Mouse (Mus musculus) ovary, adult 18-20 months (tissue): ENCODE results near the gene Il12rb1.

ENCODE experiments used
- DNase-seq: peaks from one replicate; pipeline ENCODE4 v3.0.0; 2022; ENCODE audit warnings: low spot score, mixed read lengths

The Il12rb1 gene

DNA sequence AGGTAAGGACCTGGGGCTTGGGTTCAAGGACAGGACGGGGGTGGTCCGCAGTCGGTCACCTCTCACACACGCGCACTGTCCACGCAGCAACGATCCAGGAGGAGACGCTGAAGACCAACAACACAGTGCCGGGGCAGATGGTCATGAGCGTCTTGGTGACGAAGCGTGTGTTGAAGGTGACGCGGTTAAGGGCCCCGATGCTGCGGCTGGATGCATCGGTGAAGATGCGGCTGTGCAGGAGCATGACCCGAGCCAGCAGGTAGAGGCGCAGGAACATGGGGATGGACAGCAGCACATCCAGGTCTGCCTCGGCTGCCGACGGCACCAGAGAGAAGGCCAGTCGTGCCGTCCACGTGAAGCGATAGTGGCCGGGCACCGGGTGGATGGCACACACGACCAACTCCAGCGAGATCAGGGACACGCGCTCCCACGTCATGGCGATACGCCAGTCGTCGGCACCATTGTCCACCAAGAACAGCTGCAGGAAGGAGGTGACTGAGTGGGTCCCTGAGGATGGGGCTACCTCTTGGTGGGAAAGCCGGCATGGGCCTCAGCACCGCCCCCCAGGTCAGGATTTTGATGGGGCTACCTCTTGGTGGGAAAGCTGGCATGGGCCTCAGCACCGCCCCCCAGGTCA, 44.5 kb downstream of the Il12rb1 start:
- DNase-seq: no peak

DNA sequence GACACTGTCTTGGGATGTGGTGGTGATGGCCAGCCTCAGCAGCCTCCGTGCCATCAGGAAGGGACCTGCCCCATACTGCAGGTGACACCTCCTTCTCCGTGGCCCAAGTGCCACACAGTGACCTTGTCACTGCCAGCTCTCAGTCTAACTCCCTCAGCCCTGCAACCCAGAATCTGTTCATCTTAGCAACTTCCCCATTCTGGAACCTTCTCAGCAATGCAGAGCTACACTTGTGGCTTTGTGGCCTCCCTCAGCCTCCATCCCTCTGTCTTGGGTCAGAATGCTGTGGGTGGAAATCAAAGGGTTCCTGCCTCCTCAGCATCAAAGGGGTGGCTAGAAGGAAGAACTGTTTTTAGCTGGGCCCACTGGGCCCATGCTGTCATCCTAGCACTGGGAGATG, 45.6 kb downstream of the Il12rb1 start:
- no peak for DNase-seq

DNA sequence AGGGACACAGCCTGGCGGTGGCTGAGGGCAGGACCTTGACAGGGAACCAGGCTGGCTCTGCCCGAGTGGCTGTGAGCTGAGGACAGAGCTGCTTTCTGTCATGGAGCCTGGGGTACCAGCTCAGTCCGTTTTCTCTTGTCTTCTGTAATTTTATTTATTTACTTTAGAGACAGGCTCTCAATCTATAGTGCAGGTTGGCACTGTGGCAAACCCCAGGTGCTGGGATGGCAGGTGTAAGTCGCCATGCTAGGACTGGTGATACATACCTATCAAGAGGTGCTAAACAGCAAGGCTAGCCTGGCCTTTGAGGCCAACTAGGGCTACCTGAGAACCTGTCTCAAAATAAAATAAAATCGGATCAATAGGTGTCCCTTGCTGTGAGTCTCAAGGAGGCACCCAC, 47.8 kb downstream of the Il12rb1 start:
- DNase-seq: no peak

DNA sequence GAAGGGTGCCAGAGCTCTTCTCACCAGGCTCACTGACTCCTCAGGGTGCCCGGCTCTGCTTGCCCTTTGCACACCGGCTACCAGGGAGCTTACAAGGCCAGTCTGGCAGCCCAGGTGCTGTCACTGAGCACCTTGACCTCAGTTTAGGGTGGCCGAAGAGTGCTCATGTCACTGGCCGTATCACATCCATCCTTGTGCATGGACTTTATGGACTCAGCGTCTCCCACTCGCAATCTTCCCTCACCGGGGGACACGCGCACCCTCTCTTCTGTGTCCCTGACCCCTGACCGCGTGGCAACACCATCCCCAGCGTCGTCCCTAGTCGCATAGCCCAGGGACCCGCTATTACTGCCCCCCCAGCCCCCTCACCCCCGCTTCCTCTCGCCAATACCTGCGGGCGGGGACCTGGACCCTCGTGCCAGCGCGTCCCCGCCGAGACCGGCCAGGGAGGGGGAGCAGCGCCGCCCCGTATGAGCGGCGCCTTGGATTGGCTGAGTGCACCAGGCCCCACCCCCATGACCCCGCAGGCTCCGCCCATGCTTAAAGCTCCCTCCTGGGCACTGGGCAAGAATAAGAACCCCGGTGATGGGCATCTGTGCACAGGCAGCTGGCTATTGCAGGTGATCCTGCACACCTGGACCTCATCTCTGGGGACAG, 48.4 kb downstream of the Il12rb1 start:
- peak; percentile 62 for DNase-seq

DNA sequence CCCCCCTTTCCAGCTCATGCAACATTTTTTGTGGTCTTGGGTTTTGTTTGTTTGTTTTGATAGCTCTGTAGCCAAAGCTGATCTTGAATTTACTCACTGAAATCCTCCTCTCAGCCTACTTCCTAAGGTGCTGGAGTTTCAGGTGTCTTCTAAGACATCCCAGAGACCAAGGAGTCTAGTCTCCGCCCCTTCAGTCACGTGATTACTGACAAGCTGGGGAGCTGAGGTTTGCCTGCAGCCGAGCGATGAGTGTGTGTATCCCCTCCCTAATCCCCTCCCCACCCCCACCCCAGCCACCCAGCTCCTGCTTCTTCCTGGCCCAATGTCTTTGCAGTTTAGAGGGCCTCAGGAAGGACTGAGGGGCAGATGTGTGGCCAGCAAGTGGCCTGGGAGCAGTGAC, 49.3 kb downstream of the Il12rb1 start:
- no peak for DNase-seq

DNA sequence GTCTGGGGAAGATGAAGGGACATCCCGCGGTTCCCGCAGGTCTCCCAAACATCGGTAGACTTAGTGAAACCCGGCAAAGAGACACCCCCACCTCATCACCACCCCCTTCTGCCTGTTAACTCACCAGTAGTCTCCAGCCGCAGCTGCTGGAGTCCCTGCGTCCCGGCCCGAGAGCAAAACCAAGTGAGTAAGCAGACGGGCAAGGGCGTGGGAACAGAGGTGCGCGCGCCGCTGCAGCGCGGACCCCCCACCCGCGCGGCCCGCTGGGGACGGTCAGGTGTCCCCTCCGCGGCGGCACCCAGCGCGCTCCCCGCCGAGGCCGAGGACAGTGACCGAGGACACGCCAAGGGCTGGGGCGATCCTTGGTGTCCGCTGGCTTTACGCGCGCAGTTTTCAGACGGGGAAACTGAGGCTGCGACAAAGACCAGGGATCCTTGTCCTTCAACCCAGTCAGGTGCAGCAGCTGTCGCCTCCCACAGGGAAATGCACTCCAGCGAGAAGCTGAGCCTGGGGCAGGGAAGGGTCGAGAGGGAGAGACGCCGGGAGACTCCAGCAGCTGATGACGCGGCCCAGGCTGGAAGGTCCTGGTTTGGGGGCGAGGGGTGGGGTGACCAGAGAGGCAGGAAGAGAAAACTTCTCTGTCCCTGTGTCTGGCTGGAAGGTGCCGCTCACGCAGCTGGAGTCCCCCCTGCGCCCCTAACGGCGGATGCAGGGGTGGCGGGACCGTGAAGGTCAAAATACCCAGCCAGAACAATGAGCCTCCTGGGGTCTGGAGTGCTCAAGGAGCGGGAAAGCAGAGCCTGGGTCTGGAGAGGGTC, 54.8 kb downstream of the Il12rb1 start, which contains the start of gene Kcnn1:
Gene Kcnn1 (minus strand): TSS at position 435 of the 818 bp plus-strand sequence.
- no peak for DNase-seq

DNA sequence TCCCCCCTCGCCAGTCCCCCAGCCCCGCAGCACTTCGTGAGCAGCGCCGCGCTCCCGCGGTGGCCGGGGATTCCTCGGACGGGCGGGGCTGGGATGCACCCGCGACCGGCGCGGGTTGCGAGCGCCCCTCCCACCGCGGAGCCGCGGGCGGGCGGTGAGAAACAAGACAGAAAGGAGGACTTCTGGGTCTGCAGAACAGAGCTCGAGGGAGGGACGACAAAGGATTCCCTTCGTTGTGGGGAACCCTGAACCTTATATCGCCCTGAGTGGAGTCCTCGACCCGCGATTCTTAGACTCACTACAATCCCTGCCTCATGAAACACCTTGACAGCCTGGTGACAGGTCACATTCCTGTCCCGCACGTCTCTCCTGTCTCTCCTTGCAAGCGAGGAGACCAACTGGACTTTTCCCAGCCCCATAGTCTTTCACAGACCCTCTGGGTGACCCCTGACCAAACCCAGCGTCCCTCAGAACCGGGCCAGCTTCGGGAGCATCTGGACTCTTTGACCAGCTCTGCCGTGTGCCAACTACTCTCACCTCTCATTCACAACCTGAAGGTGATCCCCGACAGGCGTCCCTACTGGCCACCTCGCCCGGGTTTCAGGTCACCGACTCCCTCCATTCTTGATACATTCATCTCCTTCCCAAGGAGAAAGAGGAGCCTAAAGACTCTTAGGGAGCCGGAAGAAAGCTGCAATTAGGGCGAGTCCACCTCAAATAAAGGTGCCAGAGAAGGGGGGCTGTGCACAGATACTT, 55.9 kb downstream of the Il12rb1 start:
- DNase-seq: no peak

DNA sequence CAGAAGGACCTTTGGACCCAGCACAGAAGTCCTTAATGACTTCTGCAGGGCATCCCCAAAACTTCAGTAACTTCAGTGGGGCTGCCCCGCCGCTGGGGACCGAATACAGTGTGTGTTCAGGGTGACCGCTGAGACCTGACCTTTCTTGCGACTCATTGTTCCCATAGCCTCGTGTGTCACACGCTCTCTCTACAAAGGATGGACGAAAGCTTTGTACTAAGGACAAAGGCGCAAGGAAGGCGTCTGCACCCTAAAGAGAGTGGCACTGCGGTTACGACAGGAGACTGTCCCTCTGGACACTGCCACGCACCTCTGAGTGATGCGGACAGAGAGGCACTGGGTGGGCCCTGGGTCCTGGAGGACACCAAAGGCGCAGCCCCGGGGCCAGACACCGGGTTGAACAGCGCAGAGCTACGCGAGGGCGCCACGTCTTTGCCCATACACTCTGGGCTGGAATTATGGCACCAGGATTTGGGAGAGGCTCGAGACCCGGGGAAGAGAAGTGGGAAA, 56.5 kb downstream of the Il12rb1 start:
- no peak for DNase-seq

DNA sequence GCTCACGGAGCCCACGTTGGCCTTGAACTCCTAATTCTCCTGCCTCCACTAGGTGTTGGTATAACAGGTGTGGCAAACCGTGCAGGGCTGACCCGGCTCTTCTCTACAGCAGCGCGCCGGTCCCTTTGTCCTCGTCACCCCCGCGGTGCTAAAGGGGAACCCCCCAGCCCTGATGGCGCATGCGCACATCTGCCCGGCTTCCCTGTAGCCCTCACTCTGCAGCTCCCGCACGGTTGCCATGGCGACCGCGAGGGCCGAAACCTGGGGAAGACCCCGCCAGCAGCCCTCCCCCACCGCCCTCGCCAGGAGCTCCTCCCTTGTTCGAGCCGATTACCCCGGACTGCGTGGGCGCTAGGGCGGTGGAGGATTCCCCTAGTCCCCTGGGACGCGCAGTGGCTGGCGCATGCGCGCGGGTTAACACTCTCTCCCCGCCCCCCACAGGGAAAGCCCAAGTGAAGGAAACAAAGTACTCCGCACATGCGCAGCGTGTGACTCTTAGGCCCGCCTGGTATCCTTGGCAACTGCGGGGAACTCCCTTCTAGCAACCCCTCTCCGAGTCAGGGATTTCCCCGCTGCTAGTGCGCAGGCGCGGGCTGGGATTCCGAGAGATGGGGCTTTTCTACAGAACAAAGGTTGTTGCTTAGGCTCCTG, 57.2 kb downstream of the Il12rb1 start:
- peak; percentile 99 for DNase-seq

DNA sequence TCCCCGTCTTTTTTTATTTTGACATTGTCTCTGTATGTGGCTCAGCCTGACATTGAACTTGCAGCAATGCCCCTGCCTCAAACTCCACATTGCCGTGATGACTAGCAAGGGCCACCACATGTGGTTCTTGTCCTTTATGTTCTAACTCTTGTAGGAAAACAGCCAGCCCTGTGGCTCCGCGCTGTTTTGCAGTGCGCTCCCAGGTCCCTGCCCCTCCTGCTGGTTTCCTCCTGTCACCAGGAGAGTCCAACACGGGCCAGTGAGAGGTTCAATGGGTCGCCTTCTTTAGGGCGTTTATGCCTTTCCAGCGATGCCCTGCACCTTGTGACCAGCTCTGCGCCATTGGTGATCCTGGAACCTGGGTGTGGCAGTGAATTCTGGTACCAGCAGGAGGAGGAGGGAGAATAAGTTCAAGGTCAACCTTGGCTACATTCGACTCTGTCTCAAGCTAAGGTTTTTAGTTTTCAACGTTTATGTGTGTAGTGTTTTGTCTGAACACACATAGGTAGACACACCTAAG, 57.8 kb downstream of the Il12rb1 start:
- DNase-seq: no peak

DNA sequence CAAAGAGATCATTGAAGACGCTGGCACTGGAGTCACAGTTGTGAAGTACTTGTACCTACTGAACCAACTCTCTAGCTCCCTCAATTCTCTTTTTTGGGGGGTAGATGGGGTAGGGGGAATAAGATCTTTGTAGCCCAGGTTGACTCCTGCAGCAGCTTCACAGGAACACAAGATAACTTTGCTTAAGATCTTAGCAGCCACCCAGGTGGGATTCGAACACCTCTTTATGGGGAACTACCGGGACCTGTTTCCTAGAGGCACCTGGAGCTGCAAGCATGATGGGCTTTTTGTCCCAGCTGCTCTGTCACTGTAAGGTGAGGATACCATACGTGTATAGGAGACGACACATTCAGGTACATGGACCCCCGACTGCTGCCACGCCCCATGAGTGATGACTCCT, 58.3 kb downstream of the Il12rb1 start:
- no peak for DNase-seq

DNA sequence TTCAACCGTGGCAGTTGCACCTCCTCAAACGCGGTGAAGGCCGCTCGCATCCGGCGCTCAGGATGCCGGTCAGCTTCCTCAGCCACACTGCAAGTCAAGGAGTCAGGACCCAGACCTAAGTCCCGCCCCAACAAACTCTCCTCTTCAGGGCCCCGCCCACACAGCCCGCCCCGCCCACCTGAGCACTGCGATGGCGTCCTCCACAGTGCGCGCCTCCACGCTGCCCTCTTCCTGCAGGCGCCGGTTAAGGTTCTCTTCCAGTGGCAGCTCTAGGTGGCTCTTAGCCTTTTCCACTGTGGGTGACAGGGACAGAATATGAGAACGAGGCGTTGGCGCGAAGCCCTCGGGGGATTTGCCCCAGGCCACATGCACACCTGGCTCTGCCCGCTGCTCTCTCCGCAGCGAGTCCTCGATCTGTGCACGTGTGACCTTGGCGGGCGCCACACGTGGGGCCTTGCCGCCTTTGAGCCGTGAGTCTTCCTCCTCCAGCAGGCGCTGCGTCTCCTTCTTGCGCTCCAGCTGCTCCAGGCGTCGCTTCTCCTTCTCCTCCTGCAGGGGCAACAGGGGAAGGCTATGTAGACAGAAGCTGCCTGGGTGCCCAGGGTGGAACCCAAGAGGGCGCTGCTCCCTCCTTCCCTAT, 60.4 kb downstream of the Il12rb1 start:
- no peak for DNase-seq

DNA sequence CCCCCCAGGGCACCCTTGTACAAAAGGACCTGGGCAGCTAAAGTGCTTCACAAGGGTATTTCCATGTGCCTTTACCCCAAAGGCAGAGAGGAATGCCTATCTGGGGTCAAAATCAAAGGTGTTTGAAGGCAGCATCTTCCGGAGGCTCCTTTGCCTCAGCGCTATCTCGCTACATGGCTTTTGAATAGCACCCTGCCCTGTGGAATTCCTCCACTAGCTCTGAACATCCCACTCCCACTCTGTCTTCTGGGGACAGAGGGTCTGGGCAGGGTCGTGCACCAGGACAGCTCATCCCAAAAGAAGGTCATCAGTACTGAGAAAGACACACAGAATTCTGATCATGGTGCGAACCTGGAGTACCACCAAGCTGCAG, 60.9 kb downstream of the Il12rb1 start:
- DNase-seq: no peak

DNA sequence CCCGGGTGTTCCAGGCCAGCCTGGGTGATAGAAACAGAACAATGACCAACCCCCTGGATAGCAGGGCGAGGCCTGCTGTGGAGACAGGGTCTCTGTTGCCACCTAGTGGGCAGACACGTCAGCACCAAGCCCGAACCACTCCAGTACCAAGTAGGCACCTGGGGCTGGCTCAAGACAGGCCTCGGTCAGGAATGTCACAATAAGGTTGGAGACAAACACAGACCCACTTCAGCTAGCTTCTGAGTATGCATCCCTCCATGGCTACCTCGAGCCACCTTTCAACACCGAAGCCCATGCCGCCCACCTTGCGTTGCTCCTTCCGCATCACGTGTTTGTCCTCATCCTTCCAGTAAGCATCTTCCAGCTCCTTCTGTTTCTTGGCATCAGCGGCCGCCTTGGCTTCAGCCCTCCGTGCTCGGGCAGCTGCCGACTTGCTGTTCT, 61.4 kb downstream of the Il12rb1 start:
- DNase-seq: peak; percentile 62
